Mouse (Mus musculus) megakaryocyte, adult 5-6 weeks (primary cell): Measurements from ENCODE around the gene Spint1. TPM values are rescaled to one million over a fixed set of nuclear protein-coding genes. Genes with fewer than 3 reads are reported as not detected.
A peak's percentile ranks its signal among the peaks of the same experiment; 100 is the strongest.

ENCODE experiments used
- ATAC-seq: 2 replicates; pipeline ENCODE4 v1.8.0; 2016; ENCODE audit warnings: mild to moderate bottlenecking, inconsistent platforms; ENCODE audit not compliant: poor library complexity, severe bottlenecking
- total RNA-seq, 2 experiments: library from RNA; stranded (forward) in 1 of 2; stranded (reverse) in 1 of 2; fragments of 153-499, 151-499 nt in 1 of 2; fragments of 221-1000, 200-1000 nt in 1 of 2; gene quantifications; 2 replicates each; pipeline versions ENCODE4 v1.2.3 to v1.2.4; 2015 to 2017

Spint1 gene
- not detected in 2 replicates for total RNA-seq (2015)
- total RNA-seq (2017), result not detected in 2 replicates

GRCm38 (mm10) chr2:119237210-119237870 lies at the start of gene Spint1:
TSS of gene Spint1 (plus strand) at chr2:119237362.
- ATAC-seq, result 0 out of 2 replicates have a peak, but pooled peaks have one; percentile 43

- peak; percentile 99 for ATAC-seq
Measured at GRCm38 (mm10) chr2:119189029-119189710, 48.0 kb upstream of the Spint1 start.

GRCm38 (mm10) chr2:119190969-119191368 lies 46.2 kb upstream of the Spint1 start:
- ATAC-seq, result no peak

DNA sequence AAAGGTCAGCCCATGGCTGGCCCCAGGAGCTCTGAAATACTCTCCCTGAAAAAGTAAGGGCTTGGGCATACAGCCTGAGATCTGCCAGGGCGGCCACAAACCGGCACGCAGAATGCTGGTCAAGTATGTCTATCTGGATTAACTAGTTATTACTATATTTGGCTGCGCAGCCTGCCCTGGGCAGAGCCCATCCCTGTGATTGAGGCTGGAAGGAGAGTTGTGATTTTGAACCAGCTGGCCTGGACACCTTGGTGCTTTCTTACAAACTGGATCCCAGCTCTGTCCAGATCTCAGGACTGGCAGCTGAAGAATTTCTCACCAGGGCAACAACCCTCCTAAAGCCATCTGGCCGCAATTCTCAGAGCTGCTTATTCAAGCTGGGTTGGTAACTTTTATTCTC lies 43.0 kb upstream of the Spint1 start:
- no peak for ATAC-seq

- no peak for ATAC-seq
Measured at GRCm38 (mm10) chr2:119196316-119197108, 40.6 kb upstream of the Spint1 start.

- ATAC-seq, result no peak
Measured at GRCm38 (mm10) chr2:119197493-119197892, 39.7 kb upstream of the Spint1 start.

GRCm38 (mm10) chr2:119198049-119198448 lies 39.1 kb upstream of the Spint1 start:
- no peak for ATAC-seq

DNA sequence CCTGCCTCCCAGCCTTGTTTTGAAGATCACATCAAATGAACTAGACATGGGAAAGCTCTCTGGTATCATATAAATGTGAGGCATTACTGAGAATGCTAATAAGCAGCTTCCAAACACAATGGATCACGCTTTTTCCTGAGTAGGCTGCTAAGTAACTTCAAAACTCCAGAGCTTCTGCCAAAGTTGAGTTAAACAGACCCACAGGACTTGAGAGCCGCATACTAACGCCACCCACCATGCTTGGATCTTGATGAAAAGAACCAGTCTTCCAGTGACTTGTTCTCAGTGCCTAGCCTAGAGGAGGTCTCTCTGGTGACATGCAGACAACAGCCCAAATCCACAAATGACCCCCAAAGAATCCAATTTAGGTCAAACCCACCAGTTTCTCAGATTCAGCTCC lies 38.2 kb upstream of the Spint1 start:
- no peak for ATAC-seq

DNA sequence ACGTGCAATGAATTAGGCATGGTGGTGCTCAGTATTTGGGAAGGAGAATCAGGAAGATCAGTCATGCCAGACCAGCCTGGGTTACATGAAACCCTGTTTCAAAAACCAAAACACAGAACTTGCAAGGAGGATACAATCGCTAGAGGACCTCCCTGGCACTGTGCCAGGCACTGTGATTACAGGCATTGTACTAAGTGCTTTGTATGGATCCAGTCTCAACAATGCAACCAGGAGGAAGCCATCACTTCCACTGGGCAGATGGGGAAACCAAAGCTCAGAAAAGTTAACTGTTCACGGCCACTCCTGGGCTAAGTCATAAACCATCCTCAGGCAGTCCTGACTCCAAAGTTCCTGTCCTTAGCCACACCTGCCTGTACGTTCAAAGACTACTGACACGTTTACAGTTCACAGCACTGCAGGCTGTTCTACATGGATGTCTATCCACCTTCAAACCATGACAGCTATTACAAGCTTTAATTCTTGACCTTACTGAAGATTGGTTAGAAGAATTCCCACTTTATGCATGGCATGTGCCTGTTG lies 34.2 kb upstream of the Spint1 start:
- ATAC-seq, result 0 out of 2 replicates have a peak, but pooled peaks have one; percentile 12

DNA sequence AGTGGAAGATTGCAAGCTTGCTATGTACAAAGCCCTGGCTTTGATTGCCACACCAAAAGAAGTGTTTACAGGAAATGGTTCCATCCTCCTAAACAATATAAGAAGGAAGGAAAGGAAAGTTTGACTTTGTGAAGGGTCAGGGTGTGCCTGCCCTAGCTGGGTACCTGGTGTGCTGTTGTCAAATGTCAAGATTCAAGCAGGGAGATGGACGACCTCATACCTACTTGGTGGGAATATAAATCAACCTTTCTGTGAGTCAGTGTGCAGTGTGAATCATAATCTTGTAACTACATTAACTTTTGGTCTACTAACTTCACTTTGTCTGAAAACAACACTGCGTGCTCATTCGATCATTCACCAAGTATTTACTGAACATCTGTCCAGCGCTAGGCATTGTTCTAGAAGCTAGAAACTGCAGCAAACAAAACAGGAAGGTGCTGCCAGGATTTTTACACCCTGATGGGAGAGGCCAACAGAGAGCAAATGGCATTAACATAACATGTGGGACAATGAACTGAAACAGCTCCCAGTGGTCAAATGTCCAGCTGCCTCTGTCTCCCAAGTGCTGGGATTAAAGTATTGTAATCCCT lies 33.2 kb upstream of the Spint1 start:
- ATAC-seq, result no peak

DNA sequence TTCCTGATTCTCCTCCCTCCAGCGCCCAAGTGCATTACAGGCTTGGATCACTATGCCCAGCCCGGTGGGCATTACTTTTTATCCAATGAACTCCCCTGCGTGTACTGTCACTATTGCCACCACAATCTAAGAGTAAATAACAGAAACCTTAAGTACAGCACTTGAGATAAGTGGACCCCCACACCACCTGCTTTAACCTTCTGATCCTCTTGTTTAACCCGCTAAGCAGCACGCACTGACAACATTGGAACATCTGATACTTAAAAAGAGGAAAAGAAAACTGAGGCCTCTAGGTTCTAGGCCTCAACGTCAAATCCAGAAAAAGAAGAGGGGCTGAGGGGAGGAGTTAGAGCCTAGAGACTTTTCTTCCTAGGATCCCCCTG lies 29.2 kb upstream of the Spint1 start:
- peak; percentile 4 for ATAC-seq

DNA sequence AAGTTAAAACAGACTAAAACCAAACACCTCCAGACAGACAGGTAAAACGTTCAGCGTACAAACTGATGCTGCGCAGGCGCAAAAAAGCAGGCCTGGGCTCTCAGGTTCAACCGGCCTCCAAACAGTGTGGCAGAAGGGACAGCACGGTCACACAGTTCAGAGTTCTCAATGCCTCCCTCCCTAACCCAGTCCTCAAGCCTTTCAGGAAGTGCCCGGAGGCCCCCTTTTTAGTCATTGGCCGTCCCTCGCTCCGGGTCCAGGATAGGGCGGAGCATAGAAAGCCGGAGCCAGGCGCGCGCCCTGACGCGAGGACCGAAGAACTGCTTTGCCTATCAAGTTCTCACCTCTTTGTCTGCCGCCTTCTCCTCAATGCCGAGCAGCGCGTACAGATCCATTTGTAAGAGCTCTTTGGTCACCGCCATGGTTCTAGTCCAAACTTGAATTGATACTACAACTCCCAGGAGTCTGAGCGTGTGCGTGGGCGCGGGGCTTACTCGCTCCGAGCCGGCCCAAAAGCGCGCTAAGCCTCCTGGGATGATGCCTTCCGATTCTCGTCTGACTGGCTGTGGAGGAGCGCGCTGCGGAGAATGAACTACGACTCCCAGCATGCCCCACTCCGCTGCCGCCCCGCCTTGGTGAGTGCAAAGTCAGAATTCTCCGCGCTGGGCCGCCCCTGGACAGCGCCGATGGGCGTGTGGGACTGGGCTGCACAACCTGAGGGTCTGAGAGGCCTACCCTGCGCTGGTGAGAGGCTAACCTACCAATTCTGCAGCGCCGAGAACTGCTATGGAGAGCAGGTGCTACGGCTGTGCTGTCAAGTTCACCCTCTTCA lies 28.6 kb upstream of the Spint1 start, which contains the start of the genes Zfyve19 and Dnajc17:
Gene Zfyve19 (plus strand): TSS at position 274 of the 832 bp plus-strand sequence.
Gene Dnajc17 (minus strand): TSS at position 452 of the 832 bp plus-strand sequence.
- ATAC-seq, result peak; percentile 95

DNA sequence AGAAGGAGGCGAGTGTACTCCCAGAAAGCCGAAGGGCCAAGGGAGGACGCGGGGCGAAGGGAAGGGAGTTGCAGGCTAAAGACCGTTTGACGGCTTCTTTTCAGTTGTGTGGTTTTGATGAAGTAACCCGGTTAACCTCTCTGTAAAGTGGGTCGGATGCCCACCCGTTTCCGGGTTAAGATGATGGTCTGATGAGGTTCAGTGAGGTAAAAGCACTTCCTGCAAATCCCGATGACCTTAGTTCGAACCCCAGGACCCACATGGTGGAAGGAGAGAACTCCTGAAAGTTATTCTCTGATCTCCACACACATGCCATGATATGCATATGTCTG lies 28.0 kb upstream of the Spint1 start:
- ATAC-seq, result peak; percentile 13

DNA sequence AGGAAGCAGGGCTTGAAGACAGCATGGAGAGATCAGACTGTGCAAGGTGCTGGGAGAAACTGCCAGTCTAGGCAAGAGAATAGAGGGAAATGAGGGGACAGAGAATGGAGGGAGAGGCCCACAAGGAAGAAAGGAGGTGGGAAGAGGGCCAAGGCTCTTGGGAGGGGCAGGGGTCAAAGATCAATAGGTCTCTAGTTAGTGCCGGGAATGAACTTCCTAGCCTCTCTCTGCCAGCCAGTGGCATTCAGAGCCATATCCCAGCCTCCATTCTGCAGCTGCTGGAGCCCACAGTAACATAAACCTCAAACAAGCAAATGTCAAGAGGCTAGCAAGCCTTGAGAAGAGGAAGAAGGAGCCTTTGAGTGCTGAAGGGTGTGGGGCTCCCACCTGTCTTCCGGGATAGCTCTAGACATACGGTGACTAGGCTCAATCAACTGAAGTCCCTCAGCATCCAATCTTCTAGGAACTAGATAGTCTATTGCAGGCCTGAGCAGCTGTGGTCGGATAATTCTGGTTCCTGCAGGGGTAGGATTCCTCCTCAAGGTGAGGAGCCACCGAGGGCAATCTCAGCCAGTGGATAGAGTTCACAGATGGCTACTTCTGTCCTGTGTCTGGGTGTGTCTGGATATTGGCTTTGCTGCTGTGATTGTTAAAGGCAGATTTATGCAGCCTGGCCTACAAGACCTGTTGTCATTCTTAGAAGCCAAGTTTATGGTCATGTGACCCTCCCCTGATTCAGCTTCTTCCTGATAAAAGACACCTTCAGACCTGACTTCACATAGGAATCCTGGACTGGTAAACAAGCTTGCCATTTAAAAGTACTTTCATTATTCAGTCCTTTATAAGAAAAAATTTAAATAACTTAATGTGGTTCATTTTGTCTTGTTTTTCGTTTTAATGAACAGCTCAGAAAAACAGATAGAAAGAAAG lies 7.1 kb upstream of the Spint1 start, which contains the start of gene Ppp1r14d:
Gene Ppp1r14d (minus strand): TSS at position 132 of the 930 bp plus-strand sequence.
- no peak for ATAC-seq

GRCm38 (mm10) chr2:119236682-119237209 lies 416 bp upstream of the Spint1 start:
- ATAC-seq, result no peak

GRCm38 (mm10) chr2:119237871-119238220 lies 684 bp downstream of the Spint1 start:
- ATAC-seq, result no peak

GRCm38 (mm10) chr2:119238671-119239070 lies 1.5 kb downstream of the Spint1 start:
- ATAC-seq, result no peak

GRCm38 (mm10) chr2:119240075-119240818 lies 3.1 kb downstream of the Spint1 start:
- ATAC-seq, result no peak
